Comparison of ENCODE assay signal across 10 mouse cellular contexts in the genomic region with DNA sequence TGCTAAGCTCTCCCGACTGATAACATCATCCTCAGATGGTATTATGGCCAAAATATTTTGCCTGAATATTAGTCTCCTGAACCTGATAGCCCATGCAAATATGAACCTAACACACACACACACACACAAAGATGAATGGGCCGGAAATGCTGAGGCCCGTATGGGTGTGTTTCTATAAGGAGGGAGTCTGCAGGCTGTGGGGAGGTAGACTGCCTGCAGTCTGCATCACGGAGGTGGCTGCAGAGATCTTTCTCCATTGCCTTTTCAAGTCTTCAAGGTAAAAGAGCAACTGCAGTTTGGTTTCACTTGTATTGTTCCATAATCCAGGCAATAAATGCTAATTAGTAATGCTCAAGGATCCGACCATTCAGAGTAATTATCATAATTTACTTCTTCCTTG.
DNase-seq lines count a peak whose midpoint lies in the region; ATAC-seq lines count a peak whose summit lies in the region.
"Had no signal": no experiment of that assay in that cellular context is flagged by ENCODE, and none has a peak within 500 bp of the region (broad histone marks: within the 10 kb centered on the region; RNA-seq: fewer than 3 reads in every experiment).

No protein-coding gene starts in this region.

- intact Hi-C loops in heart, postnatal 36 days (cut with DNase I): no loop called here

- ATAC-seq in heart, embryonic 13.5 days (ENCODE audit: extremely low read depth, insufficient number of reproducible peaks, low FRiP score, low TSS enrichment): no peak
- no peak for ATAC-seq in heart, embryonic 16.5 days (replicated peaks; ENCODE audit: extremely low read depth, insufficient read depth, low FRiP score)
- no peak for ATAC-seq in midbrain, embryonic 14.5 days (ENCODE audit: low FRiP score, low TSS enrichment)

- peak overlapping the region; percentile 51 for H3K4me2 ChIP-seq in heart, embryonic 13.5 days
- H3K4me2 ChIP-seq in heart, embryonic 16.5 days (ENCODE audit: low read depth, low read length): peak overlapping the region; percentile 5
- peak overlapping the region; percentile 81 for H3K4me2 ChIP-seq in midbrain, embryonic 14.5 days (ENCODE audit: low read length)

- peaks cover 57% of the 10 kb centered on the region for H3K4me1 ChIP-seq in heart, embryonic 13.5 days
- H3K4me1 ChIP-seq in heart, embryonic 16.5 days (ENCODE audit: control insufficient read depth, insufficient read depth, low read length): peaks cover 19% of the 10 kb centered on the region
- peaks cover 33% of the 10 kb centered on the region for H3K4me1 ChIP-seq in midbrain, embryonic 14.5 days (ENCODE audit: control insufficient read depth, insufficient read depth, low read length)

- peak overlapping the region; percentile 33; the same call in 1 of the 2 replicates for H3K27ac ChIP-seq in heart, embryonic 13.5 days (replicated peaks)
- no peak overlapping the region for H3K27ac ChIP-seq in heart, embryonic 16.5 days (ENCODE audit: low read length)
- peak overlapping the region; percentile 98 for H3K27ac ChIP-seq in midbrain, embryonic 14.5 days (replicated peaks; ENCODE audit: low read depth, low read length)

- H3K9me3 ChIP-seq in heart, embryonic 13.5 days: no peaks in the 10 kb centered on the region
- no peaks in the 10 kb centered on the region for H3K9me3 ChIP-seq in heart, embryonic 16.5 days (replicated peaks; ENCODE audit: control insufficient read depth, low read length)
- no peaks in the 10 kb centered on the region for H3K9me3 ChIP-seq in midbrain, embryonic 14.5 days (ENCODE audit: control insufficient read depth, low read length)

- 65% methylated on average over 5 of the region's 5 CpGs for WGBS in heart, embryonic 13.5 days
- 67% methylated on average over 5 of the region's 5 CpGs for WGBS in heart, embryonic 16.5 days
- 6% methylated on average over 5 of the region's 5 CpGs for WGBS in midbrain, embryonic 14.5 days

- H3K4me3 ChIP-seq in heart, embryonic 13.5 days: no peak overlapping the region
- H3K4me3 ChIP-seq in heart, embryonic 16.5 days (ENCODE audit: low read length): no peak overlapping the region
- peak overlapping the region; percentile 83 for H3K4me3 ChIP-seq in midbrain, embryonic 14.5 days (replicated peaks; ENCODE audit: low read depth, low read length)

- no peak for DNase-seq in heart, postnatal 36 days
- DNase-seq in brain, adult 2 months (ENCODE audit: low read depth, low spot score): peak; percentile 47
- peak; percentile 75 for DNase-seq in midbrain, embryonic 14.5 days
- no peak for DNase-seq in MN1 (ENCODE audit: low spot score)
- DNase-seq in thymus, postnatal 25 days: no peak
- DNase-seq in layer of hippocampus, postnatal 10 days (ENCODE audit: low spot score in 2 of 2): no peak
- DNase-seq: adrenal gland, postnatal 14 days; kidney, postnatal 36 days had no signal

- H3K27me3 ChIP-seq in heart, embryonic 13.5 days (replicated peaks): no peaks in the 10 kb centered on the region
- no peaks in the 10 kb centered on the region for H3K27me3 ChIP-seq in heart, embryonic 16.5 days (ENCODE audit: control insufficient read depth, insufficient read depth, low read length)
- no peaks in the 10 kb centered on the region for H3K27me3 ChIP-seq in midbrain, embryonic 14.5 days (ENCODE audit: control insufficient read depth, insufficient read depth, low read length)

- peaks cover 50% of the 10 kb centered on the region for H3K36me3 ChIP-seq in heart, embryonic 13.5 days
- H3K36me3 ChIP-seq in heart, embryonic 16.5 days (ENCODE audit: control insufficient read depth, insufficient read depth): peaks cover 5% of the 10 kb centered on the region; the same call in 1 of the 2 replicates
- H3K36me3 ChIP-seq in midbrain, embryonic 14.5 days (ENCODE audit: control insufficient read depth, insufficient read depth, low read length): peaks cover 45% of the 10 kb centered on the region

- peak overlapping the region; percentile 68 for H3K9ac ChIP-seq in heart, embryonic 13.5 days
- no peak overlapping the region for H3K9ac ChIP-seq in heart, embryonic 16.5 days (ENCODE audit: low read length)
- peak overlapping the region; percentile 100 for H3K9ac ChIP-seq in midbrain, embryonic 14.5 days (replicated peaks; ENCODE audit: low read length)

Comparison
In these comparisons a context has a peak if more than half of its experiments do, and no peak if none do; other contexts are left out.
1. H3K4me2 ChIP-seq: peak in every context shown above with its lines; median percentile 81 in midbrain, embryonic 14.5 days; 51 in heart, embryonic 13.5 days; 5 in heart, embryonic 16.5 days.
2. DNase-seq: peak in brain, adult 2 months (single experiment) and midbrain, embryonic 14.5 days (single experiment); none in heart, postnatal 36 days (0 of 2), MN1 (single experiment), thymus, postnatal 25 days (single experiment) and layer of hippocampus, postnatal 10 days (0 of 2).